Mouse (Mus musculus) spleen, adult 2 months (tissue): ENCODE data around the gene Vmn2r19.

Experiments used
- CTCF ChIP-seq: fragments of 200-500 bp; IDR thresholded peaks from 2 replicates; pipeline ENCODE4 v1.5.1; 2011; ENCODE audit warnings: mild to moderate bottlenecking, inconsistent platforms; ENCODE audit not compliant: insufficient read depth, insufficient read length, insufficient replicate concordance; ENCODE audit errors: extremely low read depth
- POLR2A ChIP-seq: fragments of 200-500 bp; IDR thresholded peaks from 2 replicates; pipeline ENCODE4 v1.6.1; 2011; ENCODE audit warnings: low read depth, low read length, inconsistent platforms

DNA sequence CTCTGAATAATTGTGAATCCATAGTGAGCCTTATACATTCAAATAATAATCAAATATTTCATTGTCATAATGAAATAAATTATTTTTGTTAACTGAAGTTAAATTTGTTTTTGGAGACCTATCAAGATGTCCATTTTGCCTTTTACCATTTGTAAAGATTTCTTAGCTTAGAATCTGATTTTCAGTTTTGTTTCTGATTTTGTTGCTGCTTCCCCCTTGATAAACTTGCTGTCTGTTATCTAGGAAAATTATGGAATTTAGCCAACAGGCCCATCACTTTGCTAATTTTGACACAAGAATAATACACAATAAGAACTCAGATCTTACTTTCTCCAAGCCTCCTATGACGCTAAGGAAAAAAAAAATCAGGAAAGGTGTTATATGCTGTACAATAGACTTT is 47.3 kb upstream of the Vmn2r19 start:
- TF ChIP-seq CTCF (no peak), POLR2A (no peak)
